Mouse (Mus musculus): Measurements from ENCODE around the gene Zfp971.
A peak's percentile ranks its signal among the peaks of the same experiment; 100 is the strongest.
"Not testable (repeated sequence)": the region's sequence is repeated elsewhere in the genome, so short reads cannot be mapped to it uniquely, and the experiment has no call there.

Gene Zfp971

GRCm38 (mm10) chr2:178023011-178023611 is at the start of gene Zfp971:
Gene Zfp971, plus strand, starts transcription at chr2:178023284.
- peak; percentile 49 for DNase-seq (ENCODE audit: low read depth, low spot score)

- DNase-seq (ENCODE audit: low read depth, low spot score) = not testable (repeated sequence)
These were observed 48.3 kb upstream of the Zfp971 start for GRCm38 (mm10) chr2:177974814-177975213.

GRCm38 (mm10) chr2:178019486-178019885 is 3.6 kb upstream of the Zfp971 start:
- not testable (repeated sequence) for DNase-seq (ENCODE audit: low read depth, low spot score)

- not testable (repeated sequence) for DNase-seq (ENCODE audit: low read depth, low spot score)
These were observed 2.3 kb upstream of the Zfp971 start for GRCm38 (mm10) chr2:178020773-178021172.

GRCm38 (mm10) chr2:178023861-178024260 is 777 bp downstream of the Zfp971 start:
- DNase-seq (ENCODE audit: low read depth, low spot score) = not testable (repeated sequence)

GRCm38 (mm10) chr2:178027601-178028000 is 4.5 kb downstream of the Zfp971 start:
- not testable (repeated sequence) for DNase-seq (ENCODE audit: low read depth, low spot score)

- DNase-seq (ENCODE audit: low read depth, low spot score) = peak; percentile 60
These were observed 35.1 kb downstream of the Zfp971 start for GRCm38 (mm10) chr2:178058195-178058594.

GRCm38 (mm10) chr2:178078166-178078717 is 55.2 kb downstream of the Zfp971 start, which contains the start of gene Zfp931:
Gene Zfp931, minus strand, starts transcription at chr2:178078476.
- DNase-seq (ENCODE audit: low read depth, low spot score) = not testable (repeated sequence)

Data from ES-CJ7 (cell line).